Mouse (Mus musculus) MEL (cell line): ENCODE data around the gene Cdc123.

Experiments used
- CHD2 ChIP-seq: IDR thresholded peaks from 2 replicates; pipeline ENCODE4 v1.6.1; 2011; ENCODE audit warnings: low read length, improper control_type of control experiment
- CTCF ChIP-seq, 3 experiments: IDR thresholded peaks in 2 of 3; conservative IDR thresholded peaks in 1 of 3; 2 replicates each; pipeline ENCODE4 v1.5.1; 2011 to 2012; ENCODE audit warnings: low read length in 3 of 3, low read depth in 2 of 3, mild to moderate bottlenecking in 2 of 3, improper control_type of control experiment in 1 of 3, inconsistent platforms in 1 of 3, mixed read lengths in 1 of 3, moderate library complexity in 1 of 3; ENCODE audit not compliant: control insufficient read depth in 1 of 3, insufficient read depth in 1 of 3, poor library complexity in 1 of 3, severe bottlenecking in 1 of 3
- MAFK ChIP-seq: IDR thresholded peaks from 2 replicates; pipeline ENCODE4 v1.6.1; 2011; ENCODE audit warnings: low read depth, mild to moderate bottlenecking, low read length, improper control_type of control experiment, borderline replicate concordance
- MAX ChIP-seq: IDR thresholded peaks from 2 replicates; pipeline ENCODE4 v1.6.1; 2011; ENCODE audit warnings: low read length, improper control_type of control experiment
- POLR2A ChIP-seq, 2 experiments: IDR thresholded peaks; 2 replicates each; pipeline ENCODE4 v1.6.1; 2011 to 2012; ENCODE audit warnings: low read length in 2 of 2, mild to moderate bottlenecking in 2 of 2, control low read depth in 1 of 2, improper control_type of control experiment in 1 of 2, low read depth in 1 of 2, moderate library complexity in 1 of 2; ENCODE audit not compliant: control insufficient read depth in 1 of 2, insufficient read depth in 1 of 2, poor library complexity in 1 of 2
- TCF12 ChIP-seq: IDR thresholded peaks from 2 replicates; pipeline ENCODE4 v1.6.1; 2014; ENCODE audit warnings: low read depth, mild to moderate bottlenecking, inconsistent platforms, low read length, improper control_type of control experiment, moderate library complexity

DNA sequence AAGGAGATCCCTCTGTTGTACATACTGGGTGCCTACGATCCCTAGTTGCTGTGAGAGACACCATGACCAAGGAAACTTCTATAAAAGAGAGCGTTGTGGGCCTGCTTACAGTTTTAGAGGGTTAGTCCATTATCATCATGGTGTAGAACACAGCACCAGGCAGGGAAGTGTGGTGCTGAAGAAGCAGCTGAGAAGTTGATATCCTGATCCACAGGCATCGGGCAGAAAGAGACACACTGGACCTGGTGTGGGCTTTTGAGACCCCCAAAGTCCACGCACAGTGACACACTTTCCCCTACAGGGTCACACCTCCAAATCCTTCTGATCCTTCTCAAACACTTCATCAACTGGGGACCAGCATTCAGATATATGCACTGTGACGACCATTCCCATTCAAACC, 52.9 kb downstream of the Cdc123 start:
- no peak for TF ChIP-seq CTCF (IDR thresholded peaks at IDR 0.05 in 2 of 3, conservative IDR thresholded peaks at IDR 0.05 in 1 of 3; ENCODE audit: control insufficient read depth in 1 of 3, insufficient read depth in 1 of 3, low read depth in 2 of 3, low read length in 3 of 3, poor library complexity in 1 of 3, severe bottlenecking in 1 of 3)
- TF ChIP-seq MAFK: no peak
- TF ChIP-seq CHD2: no peak
- TF ChIP-seq POLR2A (IDR thresholded peaks at IDR 0.05; ENCODE audit: control insufficient read depth in 1 of 2, insufficient read depth in 1 of 2, low read depth in 1 of 2, low read length in 2 of 2, poor library complexity in 1 of 2): no peak
- TF ChIP-seq TCF12: no peak
- TF ChIP-seq MAX: no peak
